Mouse (Mus musculus): Measurements from ENCODE around the gene Cdh23.

- TF ChIP-seq CTCF (IDR thresholded peaks at IDR 0.05) = peak; percentile 91
- TF ChIP-seq EP300 (IDR thresholded peaks at IDR 0.05) = no peak
These were observed 685 bp upstream of the Cdh23 start for GRCm38 (mm10) chr10:60696975-60697374.

All from lung, postnatal 0 days (tissue).